Mouse (Mus musculus): ENCODE measurements around the gene Ezh2. TPM values are rescaled to one million over a fixed set of nuclear protein-coding genes. Genes with fewer than 3 reads are reported as not detected.
A peak's percentile ranks its signal among the peaks of the same experiment; 100 is the strongest.
"Not testable (repeated sequence)": the region's sequence is repeated elsewhere in the genome, so short reads cannot be mapped to it uniquely, and the experiment has no call there.

The Ezh2 gene
- 114 and 144 TPM in 2 replicates for polyA plus RNA-seq (2014; fragmentation: Nextera tagmentation; extraction: Ambion mirVana)

GRCm38 (mm10) chr6:47594926-47595623 lies at the start of gene Ezh2:
Gene Ezh2, minus strand, starts transcription at chr6:47595341.
- Histone ChIP-seq H3K27ac (ENCODE audit: low read depth, low read length) (peak within 1 kb of the TSS; percentile 99), H3K4me3 (ENCODE audit: low read length) (peak within 1 kb of the TSS; percentile 91), H3K4me2 (replicated peaks; ENCODE audit: low read depth, low read length) (peak within 1 kb of the TSS; percentile 78), H3K4me1 (ENCODE audit: control insufficient read depth, insufficient read depth, low read length) (0 out of 2 replicates have a peak, but pooled peaks cover 17% of the 10 kb centered on the region), H3K27me3 (ENCODE audit: control insufficient read depth, insufficient read depth, low read length) (no peaks in the 10 kb centered on the region), H3K9ac (ENCODE audit: low read depth, low read length) (peak within 1 kb of the TSS; percentile 100), H3K36me3 (ENCODE audit: control insufficient read depth, insufficient read depth, low read length) (no peaks in the 10 kb centered on the region), H3K9me3 (ENCODE audit: control insufficient read depth, low read length) (no peaks in the 10 kb centered on the region)
- ATAC-seq (ENCODE audit: low FRiP score, low TSS enrichment): peak; percentile 99
- WGBS: 0% methylated on average over 60 of the region's 69 CpGs

GRCm38 (mm10) chr6:47636527-47637076 lies 41.5 kb upstream of the Ezh2 start:
- no peaks in the 10 kb centered on the region for H3K9me3 ChIP-seq (ENCODE audit: control insufficient read depth, low read length)
- H3K36me3 ChIP-seq (ENCODE audit: control insufficient read depth, insufficient read depth, low read length): no peaks in the 10 kb centered on the region
- WGBS: 67% methylated on average over 6 of the region's 6 CpGs
- H3K27ac ChIP-seq (ENCODE audit: low read depth, low read length): no peak overlapping the region
- no peak overlapping the region for H3K9ac ChIP-seq (ENCODE audit: low read depth, low read length)
- H3K4me3 ChIP-seq (ENCODE audit: low read length): no peak overlapping the region
- ATAC-seq (ENCODE audit: low FRiP score, low TSS enrichment): no peak
- H3K27me3 ChIP-seq (ENCODE audit: control insufficient read depth, insufficient read depth, low read length): no peaks in the 10 kb centered on the region
- H3K4me2 ChIP-seq (replicated peaks; ENCODE audit: low read depth, low read length): no peak overlapping the region
- H3K4me1 ChIP-seq (ENCODE audit: control insufficient read depth, insufficient read depth, low read length): no peaks in the 10 kb centered on the region

GRCm38 (mm10) chr6:47635995-47636526 lies 40.9 kb upstream of the Ezh2 start:
- ATAC-seq (ENCODE audit: low FRiP score, low TSS enrichment): no peak
- Histone ChIP-seq H3K27me3 (ENCODE audit: control insufficient read depth, insufficient read depth, low read length) (no peaks in the 10 kb centered on the region), H3K27ac (ENCODE audit: low read depth, low read length) (no peak overlapping the region), H3K4me3 (ENCODE audit: low read length) (no peak overlapping the region), H3K9me3 (ENCODE audit: control insufficient read depth, low read length) (no peaks in the 10 kb centered on the region), H3K4me2 (replicated peaks; ENCODE audit: low read depth, low read length) (no peak overlapping the region), H3K4me1 (ENCODE audit: control insufficient read depth, insufficient read depth, low read length) (no peaks in the 10 kb centered on the region), H3K36me3 (ENCODE audit: control insufficient read depth, insufficient read depth, low read length) (no peaks in the 10 kb centered on the region), H3K9ac (ENCODE audit: low read depth, low read length) (no peak overlapping the region)
- 72% methylated on average over 5 of the region's 5 CpGs for WGBS

GRCm38 (mm10) chr6:47635207-47635994 lies 40.3 kb upstream of the Ezh2 start:
- H3K9ac ChIP-seq (ENCODE audit: low read depth, low read length): no peak overlapping the region
- no peaks in the 10 kb centered on the region for H3K36me3 ChIP-seq (ENCODE audit: control insufficient read depth, insufficient read depth, low read length)
- H3K9me3 ChIP-seq (ENCODE audit: control insufficient read depth, low read length): no peaks in the 10 kb centered on the region
- no peak overlapping the region for H3K4me2 ChIP-seq (replicated peaks; ENCODE audit: low read depth, low read length)
- H3K4me3 ChIP-seq (ENCODE audit: low read length): no peak overlapping the region
- ATAC-seq (ENCODE audit: low FRiP score, low TSS enrichment): no peak
- 72% methylated on average over 7 of the region's 7 CpGs for WGBS
- H3K27ac ChIP-seq (ENCODE audit: low read depth, low read length): no peak overlapping the region
- H3K4me1 ChIP-seq (ENCODE audit: control insufficient read depth, insufficient read depth, low read length): no peaks in the 10 kb centered on the region
- H3K27me3 ChIP-seq (ENCODE audit: control insufficient read depth, insufficient read depth, low read length): no peaks in the 10 kb centered on the region

GRCm38 (mm10) chr6:47633467-47633866 lies 38.3 kb upstream of the Ezh2 start:
- Histone ChIP-seq H3K9me3 (ENCODE audit: control insufficient read depth, low read length) (no peaks in the 10 kb centered on the region), H3K27ac (ENCODE audit: low read depth, low read length) (no peak overlapping the region), H3K4me3 (ENCODE audit: low read length) (no peak overlapping the region), H3K27me3 (ENCODE audit: control insufficient read depth, insufficient read depth, low read length) (no peaks in the 10 kb centered on the region), H3K4me2 (replicated peaks; ENCODE audit: low read depth, low read length) (no peak overlapping the region), H3K4me1 (ENCODE audit: control insufficient read depth, insufficient read depth, low read length) (no peaks in the 10 kb centered on the region), H3K9ac (ENCODE audit: low read depth, low read length) (no peak overlapping the region), H3K36me3 (ENCODE audit: control insufficient read depth, insufficient read depth, low read length) (no peaks in the 10 kb centered on the region)
- no peak for ATAC-seq (ENCODE audit: low FRiP score, low TSS enrichment)

- not testable (repeated sequence) for H3K9ac ChIP-seq (ENCODE audit: low read depth, low read length); H3K36me3 ChIP-seq (ENCODE audit: control insufficient read depth, insufficient read depth, low read length); H3K4me2 ChIP-seq (replicated peaks; ENCODE audit: low read depth, low read length); H3K9me3 ChIP-seq (ENCODE audit: control insufficient read depth, low read length); H3K4me1 ChIP-seq (ENCODE audit: control insufficient read depth, insufficient read depth, low read length); ATAC-seq (ENCODE audit: low FRiP score, low TSS enrichment); H3K27me3 ChIP-seq (ENCODE audit: control insufficient read depth, insufficient read depth, low read length); H3K4me3 ChIP-seq (ENCODE audit: low read length); H3K27ac ChIP-seq (ENCODE audit: low read depth, low read length)
- WGBS: no CpG with 5 or more reads among the region's 1 CpGs
Measured at GRCm38 (mm10) chr6:47630061-47630460, 34.9 kb upstream of the Ezh2 start.

- no peaks in the 10 kb centered on the region for H3K9me3 ChIP-seq (ENCODE audit: control insufficient read depth, low read length)
- no peak overlapping the region for H3K27ac ChIP-seq (ENCODE audit: low read depth, low read length)
- H3K27me3 ChIP-seq (ENCODE audit: control insufficient read depth, insufficient read depth, low read length): no peaks in the 10 kb centered on the region
- H3K9ac ChIP-seq (ENCODE audit: low read depth, low read length): no peak overlapping the region
- no peaks in the 10 kb centered on the region for H3K36me3 ChIP-seq (ENCODE audit: control insufficient read depth, insufficient read depth, low read length)
- no peaks in the 10 kb centered on the region for H3K4me1 ChIP-seq (ENCODE audit: control insufficient read depth, insufficient read depth, low read length)
- H3K4me3 ChIP-seq (ENCODE audit: low read length): no peak overlapping the region
- ATAC-seq (ENCODE audit: low FRiP score, low TSS enrichment): 0 out of 2 replicates have a peak, but pooled peaks have one; percentile 62
- WGBS: 18% methylated on average over 3 of the region's 3 CpGs
- H3K4me2 ChIP-seq (replicated peaks; ENCODE audit: low read depth, low read length): no peak overlapping the region
Measured at GRCm38 (mm10) chr6:47627978-47628377, 32.8 kb upstream of the Ezh2 start.

- not testable (repeated sequence) for H3K4me2 ChIP-seq (replicated peaks; ENCODE audit: low read depth, low read length); H3K9me3 ChIP-seq (ENCODE audit: control insufficient read depth, low read length); H3K27me3 ChIP-seq (ENCODE audit: control insufficient read depth, insufficient read depth, low read length); H3K4me1 ChIP-seq (ENCODE audit: control insufficient read depth, insufficient read depth, low read length); H3K4me3 ChIP-seq (ENCODE audit: low read length); H3K27ac ChIP-seq (ENCODE audit: low read depth, low read length); ATAC-seq (ENCODE audit: low FRiP score, low TSS enrichment); H3K9ac ChIP-seq (ENCODE audit: low read depth, low read length); H3K36me3 ChIP-seq (ENCODE audit: control insufficient read depth, insufficient read depth, low read length)
- 91% methylated on average over 3 of the region's 3 CpGs for WGBS
Measured at GRCm38 (mm10) chr6:47626976-47627375, 31.8 kb upstream of the Ezh2 start.

- H3K27me3 ChIP-seq (ENCODE audit: control insufficient read depth, insufficient read depth, low read length): no peaks in the 10 kb centered on the region
- no peak overlapping the region for H3K27ac ChIP-seq (ENCODE audit: low read depth, low read length)
- ATAC-seq (ENCODE audit: low FRiP score, low TSS enrichment): no peak
- no peaks in the 10 kb centered on the region for H3K9me3 ChIP-seq (ENCODE audit: control insufficient read depth, low read length)
- WGBS: 73% methylated on average over 2 of the region's 2 CpGs
- H3K4me2 ChIP-seq (replicated peaks; ENCODE audit: low read depth, low read length): no peak overlapping the region
- H3K4me3 ChIP-seq (ENCODE audit: low read length): no peak overlapping the region
- no peaks in the 10 kb centered on the region for H3K36me3 ChIP-seq (ENCODE audit: control insufficient read depth, insufficient read depth, low read length)
- no peak overlapping the region for H3K9ac ChIP-seq (ENCODE audit: low read depth, low read length)
- H3K4me1 ChIP-seq (ENCODE audit: control insufficient read depth, insufficient read depth, low read length): no peaks in the 10 kb centered on the region
Measured at GRCm38 (mm10) chr6:47621039-47621438, 25.9 kb upstream of the Ezh2 start.

All from kidney, embryonic 14.5 days (tissue).